Mouse (Mus musculus) CH12.LX (cell line): ENCODE results near the gene Cntnap1. TPM values are rescaled to one million over a fixed set of nuclear protein-coding genes. Genes with fewer than 3 reads are reported as not detected.

Source experiments
- DNase-seq: peaks from one replicate; pipeline ENCODE4 v3.0.0-alpha.2; 2013; ENCODE audit errors: extremely low read depth
- H3K27ac ChIP-seq: 2 replicates; pipeline ENCODE4 v1.5.1; 2012; ENCODE audit warnings: low read depth, mild to moderate bottlenecking, control low read depth, moderate library complexity; ENCODE audit not compliant: insufficient read depth
- H3K27me3 ChIP-seq: replicated peaks from 2 replicates; pipeline ENCODE3; 2012; ENCODE audit warnings: inconsistent platforms
- H3K36me3 ChIP-seq, 2 experiments: replicated peaks in 1 of 2; 2 replicates each; pipeline versions ENCODE3 to v1.6.1; 2012; ENCODE audit warnings: inconsistent platforms in 1 of 2, low read length in 1 of 2, mild to moderate bottlenecking in 1 of 2, mixed read lengths in 1 of 2, moderate library complexity in 1 of 2; ENCODE audit not compliant: control insufficient read depth in 1 of 2, insufficient read depth in 1 of 2
- H3K4me1 ChIP-seq, 2 experiments: 2 replicates each; pipeline ENCODE4 v1.6.1; 2012; ENCODE audit warnings: inconsistent platforms in 1 of 2, moderate library complexity in 1 of 2; ENCODE audit not compliant: insufficient read depth in 2 of 2, control insufficient read depth in 1 of 2
- H3K4me2 ChIP-seq: 2 replicates; pipeline ENCODE4 v1.6.1; 2012; ENCODE audit warnings: low read depth, mild to moderate bottlenecking, control low read depth; ENCODE audit not compliant: poor library complexity, insufficient read depth, severe bottlenecking
- H3K4me3 ChIP-seq, 3 experiments: fragments of 150-350 bp in 1 of 3; sonication (generic) in 1 of 3; replicated peaks in 1 of 3; 2 replicates each; pipeline versions ENCODE3 to v1.5.1; 2011 to 2012; ENCODE audit warnings: low read depth in 2 of 3, low read length in 2 of 3, mild to moderate bottlenecking in 2 of 3, moderate library complexity in 2 of 3, control low read depth in 1 of 3, improper control_type of control experiment in 1 of 3, inconsistent platforms in 1 of 3, mixed read lengths in 1 of 3; ENCODE audit not compliant: poor library complexity in 1 of 3
- H3K79me2 ChIP-seq: replicated peaks from 2 replicates; pipeline ENCODE4 v1.6.1; 2012; ENCODE audit warnings: mild to moderate bottlenecking, moderate library complexity; ENCODE audit not compliant: control insufficient read depth, poor library complexity, insufficient read depth, severe bottlenecking; ENCODE audit errors: extremely low read depth
- H3K9ac ChIP-seq: 2 replicates; pipeline ENCODE4 v1.6.1; 2012; ENCODE audit warnings: low read depth, mild to moderate bottlenecking, control low read depth, moderate library complexity; ENCODE audit not compliant: insufficient read depth
- H3K9me3 ChIP-seq: replicated peaks from 2 replicates; pipeline ENCODE3; 2012; ENCODE audit warnings: low read length, inconsistent platforms, mixed read lengths
- BHLHE40 ChIP-seq: IDR thresholded peaks from 2 replicates; pipeline ENCODE4 v1.6.1; 2011; ENCODE audit warnings: mild to moderate bottlenecking, low read depth, low read length, improper control_type of control experiment
- CHD1 ChIP-seq: IDR thresholded peaks from 2 replicates; pipeline ENCODE4 v1.6.1; 2012; ENCODE audit warnings: low read depth, low read length, improper control_type of control experiment, inconsistent platforms
- E2F4 ChIP-seq: IDR thresholded peaks from 2 replicates; pipeline ENCODE4 v1.6.1; 2011; ENCODE audit warnings: low read depth, low read length, improper control_type of control experiment; ENCODE audit not compliant: insufficient replicate concordance
- ELF1 ChIP-seq: IDR thresholded peaks from 2 replicates; pipeline ENCODE4 v1.6.1; 2014; ENCODE audit warnings: low read depth, mild to moderate bottlenecking, inconsistent platforms, low read length, improper control_type of control experiment
- ETS1 ChIP-seq: conservative IDR thresholded peaks from 2 replicates; pipeline ENCODE4 v1.6.1; 2012; ENCODE audit warnings: low read depth, mild to moderate bottlenecking, inconsistent platforms, low read length, improper control_type of control experiment, moderate library complexity
- GABPA ChIP-seq: IDR thresholded peaks from 2 replicates; pipeline ENCODE4 v1.6.1; 2012; ENCODE audit warnings: low read depth, low read length, improper control_type of control experiment, inconsistent platforms; ENCODE audit not compliant: insufficient replicate concordance
- IRF4 ChIP-seq: IDR thresholded peaks from 2 replicates; pipeline ENCODE4 v1.6.1; 2014; ENCODE audit warnings: low read depth, mild to moderate bottlenecking, inconsistent platforms, low read length, improper control_type of control experiment
- KAT2A ChIP-seq: IDR thresholded peaks from 2 replicates; pipeline ENCODE4 v1.6.1; 2012; ENCODE audit warnings: low read length, improper control_type of control experiment, inconsistent platforms; ENCODE audit not compliant: insufficient replicate concordance
- MAFK ChIP-seq: IDR thresholded peaks from 2 replicates; pipeline ENCODE4 v1.6.1; 2011; ENCODE audit warnings: low read length, improper control_type of control experiment; ENCODE audit not compliant: insufficient replicate concordance
- MAZ ChIP-seq: IDR thresholded peaks from 2 replicates; pipeline ENCODE4 v1.6.1; 2012; ENCODE audit warnings: low read depth, mild to moderate bottlenecking, inconsistent platforms, low read length, improper control_type of control experiment, moderate library complexity
- MEF2A ChIP-seq: IDR thresholded peaks from 2 replicates; pipeline ENCODE4 v1.6.1; 2014; ENCODE audit warnings: low read depth, mild to moderate bottlenecking, inconsistent platforms, low read length, improper control_type of control experiment, borderline replicate concordance
- MXI1 ChIP-seq: IDR thresholded peaks from 2 replicates; pipeline ENCODE4 v1.6.1; 2011; ENCODE audit warnings: mild to moderate bottlenecking, low read depth, low read length, improper control_type of control experiment
- MYC ChIP-seq: IDR thresholded peaks from 2 replicates; pipeline ENCODE4 v1.6.1; 2011; ENCODE audit warnings: low read depth, mild to moderate bottlenecking, improper control_type of control experiment, low read length
- NELFE ChIP-seq: IDR thresholded peaks from 2 replicates; pipeline ENCODE4 v1.6.1; 2011; ENCODE audit warnings: low read depth, low read length, improper control_type of control experiment
- PAX5 ChIP-seq: IDR thresholded peaks from 2 replicates; pipeline ENCODE4 v1.6.1; 2012; ENCODE audit warnings: low read length, inconsistent platforms, mixed read lengths
- POLR2A ChIP-seq: IDR thresholded peaks from 2 replicates; pipeline ENCODE4 v1.6.1; 2011; ENCODE audit warnings: low read depth, mild to moderate bottlenecking, improper control_type of control experiment, low read length
- RAD21 ChIP-seq: IDR thresholded peaks from 2 replicates; pipeline ENCODE4 v1.6.1; 2011; ENCODE audit warnings: low read depth, mild to moderate bottlenecking, low read length, improper control_type of control experiment, moderate library complexity
- TBP ChIP-seq: conservative IDR thresholded peaks from 2 replicates; pipeline ENCODE4 v1.6.1; 2011; ENCODE audit warnings: low read depth, low read length, improper control_type of control experiment
- TCF12 ChIP-seq: IDR thresholded peaks from 2 replicates; pipeline ENCODE4 v1.6.1; 2014; ENCODE audit warnings: low read depth, mild to moderate bottlenecking, inconsistent platforms, low read length, improper control_type of control experiment
- USF1 ChIP-seq: IDR thresholded peaks from 2 replicates; pipeline ENCODE4 v1.6.1; 2014; ENCODE audit warnings: low read depth, mild to moderate bottlenecking, inconsistent platforms, low read length, improper control_type of control experiment
- ZMIZ1 ChIP-seq: IDR thresholded peaks from 2 replicates; pipeline ENCODE4 v1.6.1; 2012; ENCODE audit warnings: low read depth, mild to moderate bottlenecking, inconsistent platforms, low read length, improper control_type of control experiment
- dilution Hi-C: fragments of 300-500 bp; cut with MboI; formaldehyde crosslinking; loops from 2 replicates; pipeline ENCODE4 v1.14.3; 2020; ENCODE audit warnings: low sequenced_read_pairs; ENCODE audit not compliant: extremely low pct_unique_long_range_greater_than_20kb, extremely low pct_ligation_motif_present
- in situ Hi-C: fragments of 300-500 bp; cut with MboI; formaldehyde crosslinking; loops from 3 replicates; pipeline ENCODE4 v1.14.3; 2019; ENCODE audit warnings: low sequenced_read_pairs, low pct_ligation_motif_present, low pct_unique_long_range_greater_than_20kb, mixed read lengths
- polyA plus RNA-seq: library from polyadenylated mRNA; unstranded; fragments of >175 nt; gene quantifications from 2 replicates; pipeline ENCODE4 v1.2.1, GENCODE M21; 2012; ENCODE audit warnings: low read depth; ENCODE audit not compliant: insufficient read length
- total RNA-seq, 2 experiments: library from RNA; depleted of rRNA; stranded (reverse); fragments of 300-350 nt in 1 of 2; fragments of >200 nt in 1 of 2; gene quantifications; 2 replicates each; pipeline ENCODE4 v1.2.3; 2012 to 2014

Gene Cntnap1
- total and polyA plus RNA-seq, 3 experiments: 4.4 to 19.5 (median 15.6) TPM

GRCm38 (mm10) chr11:101171721-101172433, 1.6 kb downstream of the Cntnap1 start (continued):
- peak; percentile 3; the same call in 1 of the 2 replicates for TF ChIP-seq RAD21
- TF ChIP-seq CHD1: peak; percentile 57; the same call in 1 of the 2 replicates
- peak; percentile 85 for TF ChIP-seq MXI1
- 0 out of 2 replicates have a peak, but pooled peaks have one; percentile 36 for TF ChIP-seq ZMIZ1
- peak; percentile 59; the same call in 1 of the 2 replicates for TF ChIP-seq POLR2A

DNA sequence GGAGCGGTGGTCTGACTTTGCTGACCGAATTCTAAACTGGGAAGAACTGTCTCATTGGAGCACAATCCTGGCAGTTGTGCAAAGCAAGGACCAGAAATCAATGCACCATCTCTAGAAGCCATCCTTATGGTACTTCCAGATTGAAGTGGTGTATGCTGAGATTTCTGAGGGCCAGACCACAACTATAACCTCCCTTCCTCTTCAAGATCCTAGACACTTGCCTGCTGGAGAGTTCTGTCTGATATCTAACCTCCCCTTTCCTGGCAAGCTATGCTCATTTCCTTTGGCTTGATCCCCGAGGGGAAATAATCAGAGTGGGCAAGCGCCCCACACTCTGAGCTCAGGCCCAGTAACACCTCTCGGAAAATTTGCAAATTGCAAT, 2.1 kb downstream of the Cntnap1 start:
- H3K9ac ChIP-seq: peak overlapping the region; percentile 50
- peak overlapping the region; percentile 44 to 53 (median 48) for H3K4me3 ChIP-seq
- no peak for DNase-seq

DNA sequence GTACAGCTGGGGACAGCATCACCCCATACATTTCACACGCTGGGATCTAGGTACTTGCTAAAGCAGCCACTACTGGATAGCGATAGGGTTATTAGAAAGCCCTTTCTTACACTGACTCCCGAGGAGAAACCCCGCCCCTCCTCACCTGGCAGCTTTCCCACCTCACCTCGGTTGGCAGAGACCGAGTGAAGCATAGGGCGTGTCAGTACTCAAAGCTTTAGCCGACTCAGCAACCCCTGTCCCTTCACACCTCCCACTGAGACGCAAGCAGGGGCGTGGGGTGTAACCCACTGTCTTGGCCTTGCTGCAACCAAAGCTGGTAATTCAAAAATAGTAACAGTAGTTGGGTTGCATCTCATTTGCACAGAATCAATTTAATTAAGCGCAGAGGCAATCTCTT, 2.8 kb downstream of the Cntnap1 start:
- Histone ChIP-seq H3K4me3 (peak overlapping the region; percentile 2 to 64 (median 26)), H3K27ac (peak overlapping the region; percentile 78; the same call in 1 of the 2 replicates), H3K79me2 (peaks cover 17% of the 10 kb centered on the region), H3K36me3 (peaks cover 0 to 6% of the 10 kb centered on the region in 2 experiments), H3K9me3 (no peaks in the 10 kb centered on the region), H3K27me3 (peaks cover 9% of the 10 kb centered on the region), H3K4me2 (peak overlapping the region; percentile 53), H3K9ac (0 out of 2 replicates have a peak overlapping the region, but pooled peaks have one; percentile 6), H3K4me1 (peaks cover 6 to 69% of the 10 kb centered on the region in 2 experiments)
- DNase-seq: no peak
- dilution Hi-C loops: no loop called here
- in situ Hi-C loops: loop anchor here (5.0 kb wide), 1 partner anchor 36 kb away; no protein-coding TSS in a partner anchor
- TF ChIP-seq TCF12 (no peak), MAFK (peak; percentile 86; the same call in 1 of the 2 replicates), ETS1 (peak; percentile 6; the same call in 1 of the 2 replicates), MAZ (0 out of 2 replicates have a peak, but pooled peaks have one; percentile 3), MEF2A (peak; percentile 50; the same call in 1 of the 2 replicates)

More for the DNA sequence above, 2.1 kb downstream of the Cntnap1 start:
- H3K27me3 ChIP-seq: peaks cover 9% of the 10 kb centered on the region
- H3K4me2 ChIP-seq: peak overlapping the region; percentile 87
- peaks cover 6 to 9% of the 10 kb centered on the region in 2 experiments for H3K36me3 ChIP-seq
- in situ Hi-C loops: loop anchor here (5.0 kb wide), 1 partner anchor 35 kb away; no protein-coding TSS in a partner anchor
- no peaks in the 10 kb centered on the region for H3K9me3 ChIP-seq
- no peak for TF ChIP-seq BHLHE40
- TF ChIP-seq USF1: no peak
- TF ChIP-seq MAFK: no peak
- no peak for TF ChIP-seq ELF1
- no peak for TF ChIP-seq MEF2A
- TF ChIP-seq GABPA: no peak
- TF ChIP-seq PAX5: no peak
- TF ChIP-seq NELFE: no peak
- TF ChIP-seq MYC: no peak
- TF ChIP-seq IRF4: no peak
- TF ChIP-seq TBP: no peak
- no peak for TF ChIP-seq KAT2A
- no peak for TF ChIP-seq E2F4
- H3K27ac ChIP-seq: peak overlapping the region; percentile 71
- peaks cover 14% of the 10 kb centered on the region for H3K79me2 ChIP-seq
- dilution Hi-C loops: no loop called here
- peaks cover 3 to 62% of the 10 kb centered on the region in 2 experiments; a peak in 3 of 4 replicates for H3K4me1 ChIP-seq
